Mouse (Mus musculus): ENCODE results near the gene Il27ra. TPM values are rescaled to one million over a fixed set of nuclear protein-coding genes. Genes with fewer than 3 reads are reported as not detected.

Gene Il27ra
- polyA plus RNA-seq, 1 experiment from 2014 or later, result 0.56 TPM

GRCm38 (mm10) chr8:84003612-84004246, 38.7 kb downstream of the Il27ra start:
- 64% methylated on average over 6 of the region's 6 CpGs for WGBS
- TF ChIP-seq CTCF (IDR thresholded peaks at IDR 0.05) (no peak), EP300 (IDR thresholded peaks at IDR 0.05) (no peak)

GRCm38 (mm10) chr8:84002957-84003611, 39.3 kb downstream of the Il27ra start:
- H3K9me3 ChIP-seq (ENCODE audit: low read length), result no peaks in the 10 kb centered on the region
- ATAC-seq (no peak), DNase-seq (ENCODE audit: low spot score) (no peak)
- H3K4me3 ChIP-seq (ENCODE audit: low read depth, low read length), result no peak overlapping the region
- H3K4me1 ChIP-seq (ENCODE audit: insufficient read depth, low read depth, low read length), result peaks cover 18% of the 10 kb centered on the region; the same call in 1 of the 2 replicates
- WGBS, result 71% methylated on average over 12 of the region's 12 CpGs
- 0 out of 2 replicates have a peak, but pooled peaks cover 6% of the 10 kb centered on the region for H3K36me3 ChIP-seq (ENCODE audit: insufficient read depth, low read length)
- TF ChIP-seq EP300 (IDR thresholded peaks at IDR 0.05) (no peak), CTCF (IDR thresholded peaks at IDR 0.05) (no peak)
- no peak overlapping the region for H3K4me2 ChIP-seq (replicated peaks; ENCODE audit: low read depth, low read length)
- no peaks in the 10 kb centered on the region for H3K27me3 ChIP-seq (replicated peaks; ENCODE audit: insufficient read depth, low read length)
- H3K9ac ChIP-seq (replicated peaks; ENCODE audit: low read depth), result no peak overlapping the region
- no peak overlapping the region for H3K27ac ChIP-seq (ENCODE audit: low read length)

More at GRCm38 (mm10) chr8:84003612-84004246, 38.7 kb downstream of the Il27ra start:
- Histone ChIP-seq H3K27ac (ENCODE audit: low read length) (no peak overlapping the region), H3K9me3 (ENCODE audit: low read length) (no peaks in the 10 kb centered on the region), H3K4me3 (ENCODE audit: low read depth, low read length) (no peak overlapping the region; the same call in 1 of the 2 replicates), H3K36me3 (ENCODE audit: insufficient read depth, low read length) (0 out of 2 replicates have a peak, but pooled peaks cover 6% of the 10 kb centered on the region), H3K4me2 (replicated peaks; ENCODE audit: low read depth, low read length) (no peak overlapping the region; the same call in 1 of the 2 replicates), H3K27me3 (replicated peaks; ENCODE audit: insufficient read depth, low read length) (no peaks in the 10 kb centered on the region), H3K4me1 (ENCODE audit: insufficient read depth, low read depth, low read length) (peaks cover 15% of the 10 kb centered on the region; the same call in 1 of the 2 replicates), H3K9ac (replicated peaks; ENCODE audit: low read depth) (no peak overlapping the region)
- DNase-seq (ENCODE audit: low spot score) (peak; percentile 32), ATAC-seq (no peak)

GRCm38 (mm10) chr8:84001281-84002000, 40.9 kb downstream of the Il27ra start, which contains the start of gene 1700067K01Rik:
Gene 1700067K01Rik, plus strand, starts transcription at chr8:84001502.
- no peaks in the 10 kb centered on the region for H3K27me3 ChIP-seq (replicated peaks; ENCODE audit: insufficient read depth, low read length)
- no peak for DNase-seq (ENCODE audit: low spot score)
- H3K9me3 ChIP-seq (ENCODE audit: low read length), result no peaks in the 10 kb centered on the region
- no peak within 1 kb of the TSS for H3K9ac ChIP-seq (replicated peaks; ENCODE audit: low read depth)
- H3K4me3 ChIP-seq (ENCODE audit: low read depth, low read length), result no peak within 1 kb of the TSS
- ATAC-seq, result no peak
- 56% methylated on average over 60 of the region's 61 CpGs for WGBS
- H3K36me3 ChIP-seq (ENCODE audit: insufficient read depth, low read length), result 0 out of 2 replicates have a peak, but pooled peaks cover 6% of the 10 kb centered on the region
- no peak within 1 kb of the TSS; the same call in 1 of the 2 replicates for H3K4me2 ChIP-seq (replicated peaks; ENCODE audit: low read depth, low read length)
- TF ChIP-seq CTCF (IDR thresholded peaks at IDR 0.05), result no peak
- no peak for TF ChIP-seq EP300 (IDR thresholded peaks at IDR 0.05)
- no peak within 1 kb of the TSS for H3K27ac ChIP-seq (ENCODE audit: low read length)
- H3K4me1 ChIP-seq (ENCODE audit: insufficient read depth, low read depth, low read length), result peaks cover 18% of the 10 kb centered on the region; the same call in 1 of the 2 replicates

- Histone ChIP-seq H3K27ac (ENCODE audit: low read length) (no peak overlapping the region), H3K27me3 (replicated peaks; ENCODE audit: insufficient read depth, low read length) (no peaks in the 10 kb centered on the region), H3K9ac (replicated peaks; ENCODE audit: low read depth) (no peak overlapping the region), H3K9me3 (ENCODE audit: low read length) (no peaks in the 10 kb centered on the region), H3K36me3 (ENCODE audit: insufficient read depth, low read length) (0 out of 2 replicates have a peak, but pooled peaks cover 6% of the 10 kb centered on the region), H3K4me3 (ENCODE audit: low read depth, low read length) (no peak overlapping the region), H3K4me2 (replicated peaks; ENCODE audit: low read depth, low read length) (no peak overlapping the region), H3K4me1 (ENCODE audit: insufficient read depth, low read depth, low read length) (peaks cover 14% of the 10 kb centered on the region; the same call in 1 of the 2 replicates)
- WGBS, result 95% methylated on average over 2 of the region's 2 CpGs
- DNase-seq (ENCODE audit: low spot score) (no peak), ATAC-seq (no peak)
- TF ChIP-seq CTCF (IDR thresholded peaks at IDR 0.05) (no peak), EP300 (IDR thresholded peaks at IDR 0.05) (no peak)
These were observed 42.6 kb downstream of the Il27ra start for GRCm38 (mm10) chr8:83999825-84000224.

DNA sequence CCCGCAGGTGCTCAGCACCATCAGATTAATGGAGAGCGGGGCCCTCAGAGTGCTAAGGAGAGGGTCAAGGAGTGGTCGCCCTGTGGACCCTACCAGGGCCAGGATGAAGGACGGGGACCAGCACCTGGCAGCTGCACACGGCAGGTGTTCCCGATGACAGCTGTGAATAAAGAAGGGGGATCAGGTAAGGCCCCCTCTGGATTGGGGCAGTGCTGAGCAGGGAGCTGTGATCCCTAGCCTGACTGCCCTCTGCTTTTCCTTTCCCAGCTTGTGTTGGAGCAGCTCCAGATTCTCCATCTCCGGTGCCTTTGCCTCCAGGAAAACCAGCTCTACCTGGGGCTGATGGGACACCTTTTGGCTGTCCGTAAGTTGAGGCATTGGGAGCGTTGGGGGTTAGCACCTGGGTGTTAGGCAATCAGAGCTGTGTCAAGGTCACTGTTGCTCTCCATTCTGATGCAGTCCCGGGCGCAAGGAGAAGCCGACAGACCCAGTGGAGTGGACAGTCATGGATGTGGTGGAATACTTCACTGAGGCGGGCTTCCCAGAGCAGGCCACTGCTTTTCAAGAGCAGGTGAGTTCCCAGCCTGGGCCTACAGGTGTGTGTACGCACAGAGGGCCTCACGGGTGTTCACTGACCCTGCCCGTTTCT, 43.2 kb downstream of the Il27ra start:
- 62% methylated on average over 16 of the region's 16 CpGs for WGBS
- Histone ChIP-seq H3K9ac (replicated peaks; ENCODE audit: low read depth) (no peak overlapping the region), H3K27ac (ENCODE audit: low read length) (peak overlapping the region; percentile 93; the same call in 1 of the 2 replicates), H3K4me3 (ENCODE audit: low read depth, low read length) (peak overlapping the region; percentile 59), H3K9me3 (ENCODE audit: low read length) (no peaks in the 10 kb centered on the region), H3K36me3 (ENCODE audit: insufficient read depth, low read length) (0 out of 2 replicates have a peak, but pooled peaks cover 6% of the 10 kb centered on the region), H3K4me2 (replicated peaks; ENCODE audit: low read depth, low read length) (peak overlapping the region; percentile 97), H3K27me3 (replicated peaks; ENCODE audit: insufficient read depth, low read length) (no peaks in the 10 kb centered on the region), H3K4me1 (ENCODE audit: insufficient read depth, low read depth, low read length) (peaks cover 11% of the 10 kb centered on the region; the same call in 1 of the 2 replicates)
- DNase-seq (ENCODE audit: low spot score), result no peak
- ATAC-seq, result no peak
- TF ChIP-seq EP300 (IDR thresholded peaks at IDR 0.05), result no peak
- no peak for TF ChIP-seq CTCF (IDR thresholded peaks at IDR 0.05)
